Mouse (Mus musculus) ES-Bruce4 (cell line): ENCODE measurements around the gene Gm9040.
"Not testable (repeated sequence)": the region's sequence is repeated elsewhere in the genome, so short reads cannot be mapped to it uniquely, and the experiment has no call there.

Experiments
- CTCF ChIP-seq: IDR thresholded peaks from one replicate; pipeline ENCODE4 v1.8.1; 2011; ENCODE audit warnings: low read depth, low read length
- EP300 ChIP-seq: IDR thresholded peaks from 2 replicates; pipeline ENCODE4 v1.6.1; 2011; ENCODE audit warnings: low read depth, low read length; ENCODE audit not compliant: insufficient read depth
- POLR2A ChIP-seq: IDR thresholded peaks from one replicate; pipeline ENCODE4 v1.8.1; 2011; ENCODE audit warnings: low read length; ENCODE audit not compliant: insufficient read depth

DNA sequence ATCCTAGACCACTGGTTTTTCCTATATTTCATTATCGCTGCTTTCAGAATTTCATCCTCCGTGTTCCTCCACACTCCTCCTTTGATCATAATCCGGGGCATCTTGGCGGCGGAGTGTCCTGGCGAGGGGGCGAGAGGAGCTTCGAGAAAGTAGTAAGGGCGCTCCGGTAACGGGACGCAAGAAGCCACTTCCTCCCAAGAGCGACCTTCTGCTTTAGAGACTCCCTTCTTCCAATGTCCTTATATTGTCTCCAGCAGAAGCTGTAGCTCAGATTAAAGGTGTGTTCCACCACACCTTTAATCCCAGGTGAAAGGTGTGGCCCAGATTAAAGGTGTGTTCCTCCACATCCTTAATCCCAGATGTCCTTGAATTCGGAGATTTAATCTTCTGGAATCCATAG is 21.8 kb upstream of the Gm9040 start, which contains the start of gene Gm9048:
- not testable (repeated sequence) for TF ChIP-seq POLR2A, CTCF, EP300
